Mouse (Mus musculus) layer of hippocampus, adult 9-10 months (tissue): ENCODE data around the gene Rb1.
A peak's percentile ranks its signal among the peaks of the same experiment; 100 is the strongest.

Experiments used
- DNase-seq: peaks from one replicate; pipeline ENCODE4 v3.0.0; 2022; ENCODE audit warnings: low spot score

Gene Rb1

DNA sequence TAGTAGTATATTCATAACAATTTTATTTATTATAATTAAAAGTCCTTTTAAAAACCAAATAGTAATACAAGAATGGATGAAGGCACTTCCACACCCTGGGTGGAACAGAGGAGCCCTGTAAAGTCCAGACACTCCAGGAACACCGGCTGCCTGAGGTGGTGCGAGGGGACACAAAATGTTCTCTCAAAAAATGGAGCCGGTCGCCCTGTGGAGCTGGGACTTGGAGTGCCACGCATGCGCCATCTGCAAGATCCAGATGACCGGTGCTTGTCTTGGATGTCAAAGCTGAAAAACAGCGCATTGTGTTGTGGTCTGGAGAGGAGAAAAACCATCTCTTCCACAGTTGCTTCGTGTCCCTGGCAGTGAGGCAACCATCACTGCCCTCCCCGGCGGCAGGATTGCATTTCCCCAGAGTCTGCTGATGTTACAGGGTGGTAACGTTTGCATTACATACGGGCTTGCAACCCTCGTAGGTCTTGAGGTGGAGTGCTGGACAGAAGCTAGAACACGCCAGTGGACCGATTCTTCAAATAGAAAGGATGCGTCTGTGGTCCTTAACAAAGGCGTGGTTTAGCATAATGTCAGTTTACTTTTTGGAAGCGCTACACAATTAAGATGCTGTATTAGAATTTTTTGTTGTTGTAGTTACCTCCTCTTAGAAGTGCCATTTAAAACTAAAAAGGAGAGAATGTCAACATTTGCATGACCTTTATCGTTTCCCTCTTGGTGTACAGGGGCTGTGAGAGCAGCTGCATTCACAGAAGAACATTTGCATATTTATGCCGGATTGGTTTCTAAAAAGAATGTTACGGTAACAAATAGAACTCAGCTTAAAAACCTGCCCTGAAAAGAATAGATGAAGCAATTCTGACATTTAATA, 9.5 kb upstream of the Rb1 start:
- DNase-seq = no peak

DNA sequence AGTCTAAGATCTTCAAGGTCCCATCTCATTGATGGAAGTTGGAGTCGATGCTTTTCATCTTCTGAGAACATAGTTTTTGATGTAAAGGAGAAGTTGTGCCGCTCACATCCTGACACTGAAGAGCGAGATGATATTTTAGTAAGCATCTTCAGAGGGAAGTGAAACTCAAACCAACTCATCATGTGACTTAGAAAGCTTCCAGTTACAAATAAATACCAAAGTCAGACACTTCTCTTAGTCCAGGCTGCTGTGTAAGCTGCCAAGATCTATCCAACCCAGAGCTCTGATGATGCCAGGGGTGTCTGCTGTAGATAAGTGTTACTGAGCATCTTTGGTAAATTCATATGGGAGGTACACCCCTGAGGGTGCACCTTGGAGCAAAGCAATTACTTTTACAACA, 8.3 kb upstream of the Rb1 start:
- DNase-seq = no peak

DNA sequence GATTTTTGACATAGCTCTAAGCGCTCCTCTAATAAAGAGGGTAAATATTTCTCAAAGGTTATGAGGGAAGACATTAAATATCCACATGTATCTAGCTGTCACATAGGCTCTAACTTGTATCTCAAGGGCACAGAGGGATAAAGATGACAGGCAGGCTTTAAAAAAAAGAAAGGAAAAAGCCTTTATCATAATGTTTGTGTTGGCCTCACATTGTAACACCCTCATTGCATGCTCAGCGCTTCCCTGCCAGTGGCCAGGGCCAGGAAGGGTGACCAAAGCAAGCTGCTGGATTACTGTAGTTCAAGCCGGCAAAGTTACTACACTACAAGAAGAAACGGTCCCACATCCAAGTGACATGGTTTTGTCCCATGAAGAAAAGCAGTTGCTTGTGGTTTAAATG, 5.8 kb upstream of the Rb1 start:
- DNase-seq = no peak

DNA sequence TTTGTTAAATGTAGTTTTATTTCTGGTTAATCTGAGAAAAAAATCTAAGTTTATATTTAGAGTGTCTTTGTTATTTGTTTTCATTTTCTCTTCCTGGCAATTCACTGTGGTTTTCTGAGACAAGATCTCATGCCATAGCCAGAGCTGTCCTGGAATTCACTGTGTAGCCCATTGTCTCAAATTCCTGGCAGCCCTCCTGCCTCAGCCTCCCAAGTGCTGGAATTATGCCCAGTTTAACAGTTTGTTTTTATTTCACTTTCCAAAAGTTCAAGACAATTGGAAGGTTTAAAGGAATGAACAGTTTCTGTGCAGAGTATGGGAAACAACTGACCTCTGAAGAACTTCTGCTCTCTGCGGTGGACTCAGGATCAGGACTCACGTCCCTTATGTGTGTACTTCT, 4.2 kb upstream of the Rb1 start:
- DNase-seq = no peak

DNA sequence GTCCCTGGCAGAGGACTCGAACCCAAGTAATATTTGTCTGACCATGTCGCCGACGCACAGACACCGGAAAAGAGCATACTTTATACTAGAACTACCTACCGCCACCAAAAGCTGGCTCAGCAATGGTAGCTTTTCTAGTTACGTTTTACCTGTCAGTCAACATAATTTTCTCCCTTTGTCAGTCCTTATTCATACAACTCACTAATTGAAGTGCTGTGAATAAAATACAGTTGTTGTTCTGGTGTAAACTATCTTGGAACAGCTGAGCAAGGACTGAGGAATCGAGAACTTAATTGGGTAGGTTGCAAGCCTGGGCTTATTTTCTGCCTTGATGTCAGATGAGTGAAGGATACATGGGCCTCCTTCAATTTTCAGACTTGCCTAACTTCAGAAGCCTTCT, 889 bp upstream of the Rb1 start:
- no peak for DNase-seq

DNA sequence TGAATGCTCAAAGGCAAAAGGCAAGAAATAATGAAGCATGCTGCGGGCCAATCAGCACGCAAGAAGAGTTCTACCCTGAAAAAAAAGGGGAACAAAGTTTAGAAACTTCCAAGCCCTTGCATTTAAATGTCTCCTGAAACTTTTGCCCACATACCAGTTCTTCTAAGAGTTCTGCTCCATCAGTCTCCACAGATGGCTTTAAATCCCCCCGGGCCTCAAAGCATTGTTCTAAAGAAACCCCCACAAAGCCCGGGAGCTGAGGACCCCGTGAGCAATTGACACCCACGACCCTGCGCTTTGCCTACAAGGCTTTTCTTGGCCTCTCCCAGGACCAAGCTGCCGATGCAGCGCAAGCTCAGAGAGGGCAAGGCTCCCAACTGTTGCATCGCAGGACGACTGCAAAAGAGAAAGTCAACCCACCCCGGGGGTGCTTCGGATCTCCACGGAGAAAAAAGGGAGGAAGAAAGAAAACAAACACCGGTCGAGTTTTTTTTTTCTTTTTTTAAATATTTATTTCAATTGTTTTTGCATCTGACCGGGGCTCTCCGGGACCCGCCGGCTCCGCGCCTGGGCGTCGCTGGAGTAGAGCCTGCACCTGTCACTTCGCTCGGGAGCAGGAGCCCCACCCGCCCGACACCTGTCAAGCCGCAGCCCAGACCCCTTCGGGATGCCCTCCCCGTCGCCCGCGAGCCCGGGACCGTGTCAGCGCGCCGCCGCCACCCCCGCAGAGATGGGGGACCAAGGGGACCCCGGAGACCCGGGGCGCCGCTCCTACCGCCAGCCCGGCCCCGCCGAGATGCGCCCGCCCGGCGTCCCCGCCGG, 777 bp downstream of the Rb1 start:
- DNase-seq = no peak

DNA sequence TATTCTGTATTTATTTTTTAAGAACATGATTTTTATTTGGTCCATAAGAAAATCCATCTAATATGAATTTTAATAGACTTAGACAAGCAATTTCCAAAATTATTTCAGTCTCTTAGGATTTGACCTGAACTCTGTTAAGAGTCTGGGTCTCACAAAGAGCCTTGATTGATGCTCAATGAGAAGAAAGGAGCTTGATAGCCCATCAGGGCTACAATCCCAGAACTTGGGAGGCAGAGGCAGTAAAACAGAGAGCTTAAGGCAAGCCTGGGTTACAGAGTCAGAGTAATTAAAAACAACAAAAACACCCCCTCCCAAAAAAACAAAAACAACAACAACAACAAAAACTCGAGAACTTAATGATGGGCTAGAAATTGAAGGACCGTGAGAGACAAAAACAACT, 1.7 kb downstream of the Rb1 start:
- no peak for DNase-seq

DNA sequence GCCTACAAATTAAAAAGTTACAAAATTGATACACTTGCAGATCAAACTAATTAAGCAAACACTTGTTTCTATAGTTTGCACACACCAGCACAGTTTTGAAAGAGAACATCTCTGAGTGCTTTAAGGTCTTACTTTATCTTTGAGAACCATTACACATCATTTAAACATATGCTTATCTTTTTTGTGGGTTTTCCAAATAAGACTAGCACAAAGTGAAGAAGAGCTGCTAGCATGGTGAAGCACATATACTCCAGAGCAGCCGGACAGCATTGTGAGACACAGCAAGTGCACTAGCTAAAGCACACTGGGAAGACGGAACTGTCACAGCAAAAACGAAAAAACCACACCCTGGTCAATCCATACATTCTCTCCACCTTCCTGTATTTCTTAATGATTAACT, 3.5 kb downstream of the Rb1 start:
- no peak for DNase-seq

DNA sequence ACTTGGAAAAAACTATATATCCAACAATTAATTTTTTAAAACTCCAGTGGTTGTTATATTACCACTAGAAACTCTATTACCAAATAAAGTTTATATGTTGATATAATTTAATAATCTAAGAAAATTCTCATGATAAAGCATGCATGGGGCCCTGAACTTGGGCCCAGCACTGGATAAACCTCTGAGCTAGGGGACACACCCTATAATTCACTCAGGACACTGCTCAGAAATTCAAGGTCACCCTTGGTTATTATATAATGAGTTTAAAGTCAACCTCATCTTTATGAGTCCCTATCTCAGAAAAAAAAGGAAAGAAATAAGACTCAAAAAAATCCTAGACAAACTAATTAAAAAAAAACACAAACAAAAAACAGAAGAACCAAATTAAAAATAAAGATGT, 8.7 kb downstream of the Rb1 start:
- no peak for DNase-seq

DNA sequence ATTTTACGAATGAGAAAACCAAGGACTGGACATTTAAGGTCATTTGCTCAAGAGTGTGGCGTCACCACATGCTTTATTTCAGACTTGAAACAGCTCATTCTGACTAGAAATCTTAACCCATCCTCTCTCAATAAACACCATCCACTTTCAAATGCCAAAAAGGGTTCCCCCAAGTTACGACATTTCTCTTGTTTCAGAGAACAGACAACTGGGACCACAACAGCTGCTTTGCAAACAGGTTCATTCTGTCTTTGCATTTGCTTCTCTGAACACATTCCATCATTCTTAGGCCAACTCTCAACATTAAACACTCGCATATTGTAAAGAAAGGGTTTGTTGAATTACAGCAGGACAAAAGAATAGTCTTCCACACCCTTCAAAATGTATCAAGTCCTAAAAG, 11.8 kb downstream of the Rb1 start:
- no peak for DNase-seq

DNA sequence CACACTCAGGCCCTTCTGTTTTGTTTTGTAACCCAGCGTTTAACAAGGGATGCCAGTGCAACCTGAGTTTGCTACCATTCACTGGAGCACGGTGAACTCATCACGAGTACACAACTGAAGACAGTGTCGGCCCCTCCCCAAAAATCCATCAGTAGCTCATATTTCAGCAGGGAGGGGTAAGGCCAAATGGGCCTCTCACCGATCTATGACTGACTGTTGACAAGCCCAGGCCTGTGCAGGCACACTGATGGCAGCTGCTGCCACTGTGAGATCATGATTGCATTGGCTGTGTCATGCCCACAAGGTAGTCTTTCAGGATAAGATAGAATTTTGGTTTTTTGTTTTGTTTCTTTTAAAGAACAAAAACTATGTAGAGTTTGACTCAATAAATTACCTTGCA, 12.2 kb downstream of the Rb1 start:
- DNase-seq = no peak

DNA sequence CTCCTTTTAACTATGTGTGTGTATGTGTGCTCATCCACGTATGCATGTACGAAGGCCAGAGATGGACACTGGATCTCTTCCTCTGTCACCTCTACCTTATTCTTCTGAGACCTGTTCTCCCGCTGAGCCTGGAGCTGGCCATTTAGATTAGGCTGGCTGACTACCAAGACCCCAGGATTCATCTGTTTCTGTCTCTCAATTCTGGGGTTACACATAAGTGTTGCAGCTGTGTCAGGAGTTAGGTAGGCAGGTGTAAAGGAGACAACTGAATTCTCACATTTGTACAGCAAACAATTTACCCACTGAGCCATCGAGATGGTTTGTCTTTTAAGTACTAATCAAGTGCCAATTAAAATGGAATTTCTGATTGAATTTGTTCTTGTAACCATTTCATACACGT, 12.7 kb downstream of the Rb1 start:
- no peak for DNase-seq

DNA sequence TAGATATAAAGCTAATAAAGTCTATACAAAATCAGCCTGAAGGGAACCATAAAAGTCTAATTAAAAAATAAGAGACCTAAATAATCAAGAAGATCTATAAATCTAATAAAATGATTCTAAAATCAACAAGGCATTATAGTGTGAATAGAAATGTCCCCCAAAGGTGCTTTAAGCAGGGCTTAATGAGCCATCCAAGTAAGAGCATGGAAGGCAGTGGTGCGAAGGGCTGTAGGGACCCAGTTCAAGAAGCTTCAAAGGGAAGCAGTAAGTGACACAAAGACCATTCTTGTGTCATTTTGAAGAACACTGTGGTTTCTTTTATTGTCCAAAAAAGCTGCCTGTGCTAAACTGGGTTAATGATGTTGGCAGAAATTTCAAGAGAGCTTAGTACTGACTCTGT, 18.1 kb downstream of the Rb1 start:
- DNase-seq = no peak

DNA sequence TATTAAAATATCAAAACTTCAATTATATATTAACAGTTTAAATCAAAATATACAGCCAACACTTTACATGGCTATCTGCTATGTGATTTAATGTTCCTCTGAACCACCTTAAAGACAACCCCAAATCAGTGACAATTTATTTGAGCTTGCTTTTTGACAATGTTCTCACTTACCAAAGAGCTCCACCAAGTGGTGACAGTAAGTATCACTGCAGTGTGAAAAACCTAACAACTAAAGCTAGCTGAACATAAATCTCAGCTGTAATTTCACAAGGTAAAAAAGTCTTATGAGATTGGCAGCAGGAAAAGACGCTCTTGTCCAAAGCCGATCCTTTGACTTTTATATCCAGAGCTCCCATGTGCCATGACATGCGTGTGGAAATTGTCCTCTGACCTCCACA, 22.4 kb downstream of the Rb1 start:
- peak; percentile 69 for DNase-seq

DNA sequence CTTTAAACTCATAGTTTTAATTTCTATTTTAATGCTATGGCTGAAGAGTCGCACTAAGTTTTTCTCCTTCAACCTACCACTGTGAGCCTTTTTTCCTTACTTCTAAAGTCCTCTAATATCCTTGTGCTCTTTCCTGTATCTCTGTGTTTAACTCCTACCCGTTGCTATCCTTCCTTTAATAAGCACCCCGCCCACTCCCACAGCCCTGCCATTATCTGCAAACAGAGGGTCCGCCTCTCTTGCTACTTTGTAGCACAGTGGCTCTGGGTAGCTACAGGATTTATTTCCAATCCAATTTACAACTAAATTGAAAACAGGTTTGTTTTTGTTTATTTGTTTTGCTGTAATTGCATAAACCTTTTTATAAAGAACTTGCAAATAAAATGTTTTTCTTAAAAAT, 23.8 kb downstream of the Rb1 start:
- DNase-seq = no peak

DNA sequence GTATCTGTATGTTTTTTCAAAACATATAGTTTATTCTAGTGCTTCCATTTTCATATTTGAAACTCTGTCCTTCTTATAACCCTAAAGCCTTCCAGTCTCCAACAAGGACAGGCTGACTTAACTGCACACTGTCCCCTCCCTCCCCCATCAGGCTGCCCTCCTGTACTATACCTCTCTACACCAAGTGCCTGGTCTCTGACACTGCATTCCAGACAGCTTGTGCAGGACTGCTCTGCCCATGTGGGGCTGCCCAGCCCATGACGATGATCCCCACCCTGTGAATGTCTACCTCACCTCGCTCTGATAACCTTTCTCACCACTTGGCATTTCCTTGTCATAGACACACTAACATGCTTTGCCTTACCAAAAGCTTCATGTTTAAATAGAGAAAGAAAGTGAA, 30.1 kb downstream of the Rb1 start:
- no peak for DNase-seq

DNA sequence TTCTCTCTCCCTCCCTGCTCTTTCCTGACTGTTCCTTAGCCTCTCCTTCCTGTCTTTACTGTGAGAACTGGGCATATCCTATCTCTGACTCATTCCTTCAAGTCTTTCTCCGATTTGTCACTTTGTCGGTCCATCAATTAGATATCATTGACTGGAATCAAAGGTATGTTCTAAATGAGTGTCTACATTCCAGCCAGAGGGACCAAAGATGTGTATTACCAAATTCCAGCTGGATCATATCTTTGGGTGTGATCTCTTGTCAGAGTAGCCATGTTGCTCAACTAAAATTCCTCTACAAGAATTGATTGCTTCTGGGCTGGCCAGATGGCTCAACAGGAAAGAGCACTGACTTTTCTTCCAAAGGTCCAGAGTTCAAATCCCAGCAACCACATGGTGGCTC, 32.0 kb downstream of the Rb1 start:
- DNase-seq = no peak

DNA sequence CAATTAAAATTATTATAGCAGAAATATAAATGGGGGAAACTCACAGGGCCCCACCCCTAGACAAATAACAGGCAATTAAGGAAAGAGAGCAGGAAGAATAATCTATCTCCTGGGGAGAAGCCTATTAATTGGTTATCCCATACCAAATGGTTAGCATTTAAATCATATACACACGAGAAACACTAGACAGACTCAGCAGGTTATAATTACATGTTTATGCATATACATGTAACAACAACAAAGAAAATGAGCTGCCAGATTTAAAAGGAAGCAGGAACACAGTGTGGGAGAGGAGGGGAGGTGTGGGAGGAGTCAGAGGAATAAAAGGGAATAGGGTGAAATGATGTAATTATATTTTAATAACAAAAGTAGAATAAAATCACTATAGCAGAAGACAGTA, 33.2 kb downstream of the Rb1 start:
- DNase-seq = no peak

DNA sequence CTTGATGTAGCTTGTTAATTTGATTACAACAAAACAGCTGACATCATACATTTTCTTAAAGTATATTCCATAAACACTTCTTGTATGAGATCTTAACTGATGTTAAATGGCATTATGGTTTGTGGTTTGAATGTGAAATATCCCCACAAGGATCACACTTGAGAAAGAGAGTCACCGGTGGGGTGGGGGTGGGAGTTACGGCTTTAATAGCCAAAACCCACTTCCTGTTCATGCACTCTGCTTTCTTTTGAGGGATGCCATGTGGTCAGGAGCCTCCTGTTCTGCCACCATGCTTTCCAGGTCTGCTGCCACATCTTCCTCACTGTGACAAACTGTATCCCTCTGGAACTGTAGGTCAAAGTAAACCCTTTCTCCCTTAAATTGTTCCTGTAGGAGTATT, 35.7 kb downstream of the Rb1 start:
- DNase-seq = no peak

DNA sequence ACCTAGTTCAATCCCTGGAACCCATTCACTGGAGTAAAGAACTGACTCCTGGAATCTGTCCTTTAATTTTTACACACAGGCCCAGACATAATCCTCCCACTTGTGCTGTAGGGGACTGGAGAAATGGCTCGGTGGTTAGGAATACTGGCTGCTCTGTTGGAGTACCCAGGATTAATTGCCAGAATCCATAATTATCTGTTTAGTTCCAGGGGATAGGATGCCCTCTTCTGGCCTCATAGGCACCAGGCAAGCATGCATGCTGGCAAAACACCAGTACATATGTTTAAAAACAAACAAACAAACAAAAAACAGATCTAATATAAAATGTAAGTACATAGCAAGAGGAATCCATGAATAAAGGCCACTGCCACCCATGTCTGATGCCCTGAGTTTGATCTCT, 44.6 kb downstream of the Rb1 start:
- no peak for DNase-seq

DNA sequence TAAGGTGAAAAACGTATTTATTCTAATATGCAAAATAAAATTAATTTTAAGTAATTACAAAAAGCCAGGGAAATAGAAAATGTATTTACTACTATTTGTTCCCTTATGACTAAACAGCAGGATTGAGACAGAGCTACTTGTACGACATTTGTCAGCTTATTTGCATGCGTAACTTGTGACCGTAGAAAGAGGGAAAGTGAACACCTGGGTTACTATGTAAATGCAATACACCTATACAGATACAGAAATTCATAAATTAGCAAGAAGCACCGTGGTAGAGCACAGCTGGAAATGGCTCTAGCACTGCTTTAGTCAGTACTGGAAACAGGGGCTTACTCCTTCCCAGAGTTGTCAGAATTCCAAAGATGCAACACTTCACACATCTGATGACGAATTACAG, 46.5 kb downstream of the Rb1 start:
- no peak for DNase-seq

DNA sequence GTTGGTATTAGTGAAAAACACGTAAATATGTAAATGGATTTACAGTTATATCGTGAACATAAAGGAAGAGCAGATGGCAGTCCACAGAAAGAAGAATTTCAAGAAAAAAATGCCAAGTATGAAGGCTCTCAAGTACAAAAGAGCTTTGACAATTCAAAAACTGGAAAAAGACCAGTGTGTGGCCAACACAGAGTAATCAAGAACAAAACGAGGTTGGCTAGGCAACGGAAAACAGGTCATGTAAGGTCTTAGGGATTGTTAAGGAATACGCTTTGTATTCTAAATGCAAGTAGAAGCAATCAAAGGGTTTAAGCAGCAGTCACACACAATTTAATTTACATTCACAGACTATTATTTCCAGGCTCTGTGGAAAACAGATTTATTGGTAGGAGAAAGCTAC, 53.8 kb downstream of the Rb1 start:
- no peak for DNase-seq

DNA sequence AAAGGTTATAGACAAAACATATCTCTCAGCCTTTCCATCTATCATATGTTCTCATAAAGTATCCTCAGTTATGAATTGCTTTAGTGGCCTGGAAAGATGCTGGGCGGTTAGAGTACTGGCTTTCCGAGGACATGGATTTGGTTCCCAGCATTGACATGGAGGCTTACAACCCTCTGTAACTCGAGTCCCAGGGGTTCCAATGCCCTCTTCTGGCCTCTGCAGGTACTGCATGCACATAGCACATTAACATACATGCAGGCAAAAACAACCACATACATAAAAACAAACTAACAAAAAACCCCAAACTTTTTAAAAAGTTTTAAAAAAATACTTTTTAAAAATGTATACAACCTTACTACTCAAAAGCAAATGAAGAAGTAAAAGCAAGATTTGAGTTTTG, 59.5 kb downstream of the Rb1 start:
- no peak for DNase-seq

DNA sequence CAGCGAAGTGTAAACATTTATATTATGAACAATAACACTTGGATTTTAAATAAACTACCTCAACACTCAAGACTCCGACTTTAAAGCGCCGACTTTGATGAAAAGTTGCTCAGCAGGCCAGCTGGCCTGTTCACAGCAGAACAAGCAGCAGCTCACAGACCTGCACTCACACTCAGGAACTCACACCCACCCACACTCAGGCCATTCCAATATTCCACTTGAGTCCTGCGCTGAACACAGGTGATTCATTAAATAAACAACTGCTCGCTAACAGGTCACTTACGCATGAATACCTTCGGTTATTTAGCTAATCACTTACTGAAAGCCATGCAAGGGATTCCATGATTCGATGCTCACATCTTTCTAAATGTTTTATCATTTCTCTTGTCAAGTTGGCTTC, 63.4 kb downstream of the Rb1 start:
- DNase-seq = no peak
